Mouse (Mus musculus) liver, embryonic 14.5 days (tissue): ENCODE results near the gene Ubtd1.

Experiments
- CTCF ChIP-seq: IDR thresholded peaks from 2 replicates; pipeline ENCODE4 v1.5.1; 2016; ENCODE audit warnings: antibody characterized with exemption, low read depth, control low read depth
- EP300 ChIP-seq: IDR thresholded peaks from 2 replicates; pipeline ENCODE4 v1.6.1; 2016; ENCODE audit warnings: antibody characterized with exemption, low read depth

GRCm38 (mm10) chr19:42071221-42071620 is 89.7 kb downstream of the Ubtd1 start:
- TF ChIP-seq CTCF (no peak; the same call in 1 of the 2 replicates), EP300 (no peak)
